Mouse (Mus musculus) CH12.LX (cell line): ENCODE measurements at regions not wholly inside any gene's neighbourhood (a gene's known extent, or its start where the extent isn't known, plus 50 kb on each side); places are given as distances from the start of the nearest gene placed in this dataset.

ENCODE experiments used
- DNase-seq: peaks from one replicate; pipeline ENCODE4 v3.0.0-alpha.2; 2013; ENCODE audit errors: extremely low read depth
- H3K27ac ChIP-seq: 2 replicates; pipeline ENCODE4 v1.5.1; 2012; ENCODE audit warnings: low read depth, mild to moderate bottlenecking, control low read depth, moderate library complexity; ENCODE audit not compliant: insufficient read depth
- H3K27me3 ChIP-seq: replicated peaks from 2 replicates; pipeline ENCODE3; 2012; ENCODE audit warnings: inconsistent platforms
- H3K36me3 ChIP-seq, 2 experiments: replicated peaks in 1 of 2; 2 replicates each; pipeline versions ENCODE3 to v1.6.1; 2012; ENCODE audit warnings: inconsistent platforms in 1 of 2, low read length in 1 of 2, mild to moderate bottlenecking in 1 of 2, mixed read lengths in 1 of 2, moderate library complexity in 1 of 2; ENCODE audit not compliant: control insufficient read depth in 1 of 2, insufficient read depth in 1 of 2
- H3K4me1 ChIP-seq, 2 experiments: 2 replicates each; pipeline ENCODE4 v1.6.1; 2012; ENCODE audit warnings: inconsistent platforms in 1 of 2, moderate library complexity in 1 of 2; ENCODE audit not compliant: insufficient read depth in 2 of 2, control insufficient read depth in 1 of 2
- H3K4me2 ChIP-seq: 2 replicates; pipeline ENCODE4 v1.6.1; 2012; ENCODE audit warnings: low read depth, mild to moderate bottlenecking, control low read depth; ENCODE audit not compliant: poor library complexity, insufficient read depth, severe bottlenecking
- H3K4me3 ChIP-seq, 3 experiments: fragments of 150-350 bp in 1 of 3; sonication (generic) in 1 of 3; replicated peaks in 1 of 3; 2 replicates each; pipeline versions ENCODE3 to v1.5.1; 2011 to 2012; ENCODE audit warnings: low read depth in 2 of 3, low read length in 2 of 3, mild to moderate bottlenecking in 2 of 3, moderate library complexity in 2 of 3, control low read depth in 1 of 3, improper control_type of control experiment in 1 of 3, inconsistent platforms in 1 of 3, mixed read lengths in 1 of 3; ENCODE audit not compliant: poor library complexity in 1 of 3
- H3K79me2 ChIP-seq: replicated peaks from 2 replicates; pipeline ENCODE4 v1.6.1; 2012; ENCODE audit warnings: mild to moderate bottlenecking, moderate library complexity; ENCODE audit not compliant: control insufficient read depth, poor library complexity, insufficient read depth, severe bottlenecking; ENCODE audit errors: extremely low read depth
- H3K9ac ChIP-seq: 2 replicates; pipeline ENCODE4 v1.6.1; 2012; ENCODE audit warnings: low read depth, mild to moderate bottlenecking, control low read depth, moderate library complexity; ENCODE audit not compliant: insufficient read depth
- H3K9me3 ChIP-seq: replicated peaks from 2 replicates; pipeline ENCODE3; 2012; ENCODE audit warnings: low read length, inconsistent platforms, mixed read lengths
- CHD2 ChIP-seq: IDR thresholded peaks from 2 replicates; pipeline ENCODE4 v1.6.1; 2011; ENCODE audit warnings: low read length, improper control_type of control experiment
- EP300 ChIP-seq: IDR thresholded peaks from 2 replicates; pipeline ENCODE4 v1.6.1; 2011; ENCODE audit warnings: low read length, improper control_type of control experiment
- GABPA ChIP-seq: IDR thresholded peaks from 2 replicates; pipeline ENCODE4 v1.6.1; 2012; ENCODE audit warnings: low read depth, low read length, improper control_type of control experiment, inconsistent platforms; ENCODE audit not compliant: insufficient replicate concordance
- HCFC1 ChIP-seq: IDR thresholded peaks from 2 replicates; pipeline ENCODE4 v1.6.1; 2012; ENCODE audit warnings: low read depth, mild to moderate bottlenecking, inconsistent platforms, low read length, improper control_type of control experiment
- IRF4 ChIP-seq: IDR thresholded peaks from 2 replicates; pipeline ENCODE4 v1.6.1; 2014; ENCODE audit warnings: low read depth, mild to moderate bottlenecking, inconsistent platforms, low read length, improper control_type of control experiment
- JUN ChIP-seq: IDR thresholded peaks from 2 replicates; pipeline ENCODE4 v1.6.1; 2011; ENCODE audit warnings: low read depth, mild to moderate bottlenecking, low read length, improper control_type of control experiment, moderate library complexity; ENCODE audit not compliant: insufficient read depth
- JUND ChIP-seq: conservative IDR thresholded peaks from 2 replicates; pipeline ENCODE4 v1.6.1; 2011; ENCODE audit warnings: low read depth, low read length, improper control_type of control experiment
- KAT2A ChIP-seq: IDR thresholded peaks from 2 replicates; pipeline ENCODE4 v1.6.1; 2012; ENCODE audit warnings: low read length, improper control_type of control experiment, inconsistent platforms; ENCODE audit not compliant: insufficient replicate concordance
- MAFK ChIP-seq: IDR thresholded peaks from 2 replicates; pipeline ENCODE4 v1.6.1; 2011; ENCODE audit warnings: low read length, improper control_type of control experiment; ENCODE audit not compliant: insufficient replicate concordance
- MAX ChIP-seq: IDR thresholded peaks from 2 replicates; pipeline ENCODE4 v1.6.1; 2011; ENCODE audit warnings: low read length, improper control_type of control experiment
- NELFE ChIP-seq: IDR thresholded peaks from 2 replicates; pipeline ENCODE4 v1.6.1; 2011; ENCODE audit warnings: low read depth, low read length, improper control_type of control experiment
- NRF1 ChIP-seq: IDR thresholded peaks from 2 replicates; pipeline ENCODE4 v1.6.1; 2014; ENCODE audit warnings: low read depth, mild to moderate bottlenecking, inconsistent platforms, low read length, improper control_type of control experiment, moderate library complexity
- POLR2A ChIP-seq: IDR thresholded peaks from 2 replicates; pipeline ENCODE4 v1.6.1; 2011; ENCODE audit warnings: low read depth, mild to moderate bottlenecking, improper control_type of control experiment, low read length
- POLR2AphosphoS2 ChIP-seq: IDR thresholded peaks from 2 replicates; pipeline ENCODE4 v1.6.1; 2011; ENCODE audit warnings: low read depth, low read length, improper control_type of control experiment
- SMC3 ChIP-seq: IDR thresholded peaks from 2 replicates; pipeline ENCODE4 v1.6.1; 2011; ENCODE audit warnings: low read depth, low read length, improper control_type of control experiment
- TBP ChIP-seq: conservative IDR thresholded peaks from 2 replicates; pipeline ENCODE4 v1.6.1; 2011; ENCODE audit warnings: low read depth, low read length, improper control_type of control experiment
- USF2 ChIP-seq: conservative IDR thresholded peaks from 2 replicates; pipeline ENCODE4 v1.6.1; 2011; ENCODE audit warnings: low read depth, low read length, improper control_type of control experiment
- ZC3H11A ChIP-seq: IDR thresholded peaks from 2 replicates; pipeline ENCODE4 v1.6.1; 2012; ENCODE audit warnings: low read depth, mild to moderate bottlenecking, inconsistent platforms, low read length, improper control_type of control experiment
- ZMIZ1 ChIP-seq: IDR thresholded peaks from 2 replicates; pipeline ENCODE4 v1.6.1; 2012; ENCODE audit warnings: low read depth, mild to moderate bottlenecking, inconsistent platforms, low read length, improper control_type of control experiment
- dilution Hi-C: fragments of 300-500 bp; cut with MboI; formaldehyde crosslinking; loops from 2 replicates; pipeline ENCODE4 v1.14.3; 2020; ENCODE audit warnings: low sequenced_read_pairs; ENCODE audit not compliant: extremely low pct_unique_long_range_greater_than_20kb, extremely low pct_ligation_motif_present
- in situ Hi-C: fragments of 300-500 bp; cut with MboI; formaldehyde crosslinking; loops from 3 replicates; pipeline ENCODE4 v1.14.3; 2019; ENCODE audit warnings: low sequenced_read_pairs, low pct_ligation_motif_present, low pct_unique_long_range_greater_than_20kb, mixed read lengths

DNA sequence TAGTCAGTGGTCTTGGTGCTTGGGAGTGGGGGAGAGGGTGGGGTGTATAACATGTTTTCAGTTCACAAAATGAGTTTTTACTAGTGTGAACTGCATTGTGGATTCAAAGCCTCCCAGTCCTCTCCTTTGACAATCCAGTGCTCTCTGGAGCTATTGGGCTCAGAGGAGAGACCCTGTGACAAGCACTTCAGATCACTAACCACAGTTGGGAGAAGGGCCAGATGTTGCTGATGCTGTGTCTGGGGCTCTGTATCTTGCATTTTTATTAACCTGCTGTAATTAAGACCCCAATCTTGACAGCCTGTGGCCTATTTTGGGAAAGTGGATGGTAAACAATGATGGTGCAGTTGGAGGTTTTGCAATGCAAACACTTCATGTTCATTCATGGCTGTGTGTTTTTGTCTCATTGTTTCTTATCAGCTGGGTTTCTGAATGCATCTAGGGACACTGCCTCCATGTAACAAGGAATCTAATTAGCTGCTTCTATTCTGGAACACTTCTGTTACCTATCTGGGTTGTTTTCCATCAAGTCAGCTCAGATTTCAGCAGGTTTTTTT is 320.0 kb upstream of the Ift57 start:
- H3K27me3 ChIP-seq: no peaks in the 10 kb centered on the region
- no peaks in the 10 kb centered on the region for H3K36me3 ChIP-seq
- dilution Hi-C loops: no loop called here
- H3K4me3 ChIP-seq: no peak overlapping the region
- H3K79me2 ChIP-seq: no peaks in the 10 kb centered on the region
- TF ChIP-seq ZMIZ1 (no peak), JUND (no peak)
- no peak for DNase-seq
- no peaks in the 10 kb centered on the region for H3K9me3 ChIP-seq
- H3K27ac ChIP-seq: no peak overlapping the region
- no peak overlapping the region for H3K9ac ChIP-seq
- H3K4me2 ChIP-seq: no peak overlapping the region
- in situ Hi-C loops: no loop called here
- H3K4me1 ChIP-seq: peaks cover 0 to 3% of the 10 kb centered on the region in 2 experiments; a peak in 2 of 4 replicates

GRCm38 (mm10) chr16:49388135-49388534 is 310.9 kb upstream of the Ift57 start:
- TF ChIP-seq NELFE: no peak
- TF ChIP-seq MAX: no peak
- no peak for TF ChIP-seq GABPA
- no peak for TF ChIP-seq CHD2
- TF ChIP-seq JUND: no peak
- no peak for TF ChIP-seq ZMIZ1
- TF ChIP-seq EP300: no peak
- no peak for TF ChIP-seq SMC3
- TF ChIP-seq JUN: no peak
- no peak for TF ChIP-seq POLR2A
- no peak for TF ChIP-seq NRF1
- TF ChIP-seq POLR2AphosphoS2: no peak
- no peak for TF ChIP-seq HCFC1
- no peak for TF ChIP-seq IRF4
- TF ChIP-seq KAT2A: no peak
- no peak for TF ChIP-seq TBP
- TF ChIP-seq ZC3H11A: no peak
- TF ChIP-seq MAFK: no peak
- TF ChIP-seq USF2: no peak
- Histone ChIP-seq H3K4me1 (no peaks in the 10 kb centered on the region), H3K27me3 (no peaks in the 10 kb centered on the region), H3K4me3 (no peak overlapping the region), H3K9ac (no peak overlapping the region), H3K9me3 (no peaks in the 10 kb centered on the region), H3K36me3 (no peaks in the 10 kb centered on the region), H3K4me2 (no peak overlapping the region), H3K79me2 (no peaks in the 10 kb centered on the region), H3K27ac (no peak overlapping the region)
- DNase-seq: no peak
- dilution Hi-C loops (no loop called here), in situ Hi-C loops (no loop called here)
